Comparison of ENCODE assay signal across 35 mouse cellular contexts in the genomic region with DNA sequence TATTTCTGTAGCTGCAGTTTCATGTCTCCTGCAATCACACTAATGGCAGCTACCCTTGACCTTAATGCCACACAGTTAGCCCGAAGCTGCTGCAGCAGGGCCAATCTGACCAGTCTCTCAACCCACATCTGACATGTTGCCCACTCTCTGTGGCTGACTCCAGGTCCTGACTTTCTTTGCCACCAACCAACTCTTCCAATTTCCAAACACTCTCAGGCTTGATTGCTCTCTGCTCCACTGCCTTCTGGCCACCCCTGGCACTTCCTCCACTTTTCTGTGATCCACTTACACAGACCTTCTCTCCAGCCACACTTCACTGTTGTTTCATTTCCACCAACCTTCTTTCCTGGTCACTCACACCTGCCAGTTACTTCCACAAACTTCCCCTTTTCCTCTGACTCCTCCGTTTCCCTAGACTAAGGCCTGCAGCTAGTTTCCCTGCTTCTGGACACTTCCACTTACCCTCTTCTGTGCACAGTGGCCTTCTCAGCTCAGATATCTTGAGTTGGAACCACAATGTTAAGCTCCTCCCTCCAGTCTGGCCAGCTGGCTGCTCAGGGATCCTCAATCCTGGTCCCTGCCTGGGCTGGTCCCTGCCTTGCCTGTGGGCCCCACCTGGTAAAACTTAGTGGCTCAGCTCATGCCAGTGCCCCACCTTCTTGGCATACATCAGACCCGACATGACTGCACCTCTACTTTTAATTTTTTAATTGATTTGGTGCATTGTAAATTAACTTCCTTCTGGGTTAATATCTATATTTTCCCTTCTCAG. TPM values are rescaled to one million over a fixed set of nuclear protein-coding genes. Genes with fewer than 3 reads are reported as not detected.
A peak's percentile ranks its signal among the peaks of the same experiment; 100 is the strongest.
DNase-seq lines count a peak whose midpoint lies in the region; ATAC-seq and TF ChIP-seq lines count a peak whose summit lies in the region.
"Had no signal": no experiment of that assay in that cellular context is flagged by ENCODE, and none has a peak within 500 bp of the region (broad histone marks: within the 10 kb centered on the region; RNA-seq: fewer than 3 reads in every experiment).

No protein-coding gene starts in this region.

- no peaks in the 10 kb centered on the region for H3K27me3 ChIP-seq in liver, adult 2 months (ENCODE audit: control insufficient read depth, insufficient read depth, low read length)
- no peaks in the 10 kb centered on the region for H3K27me3 ChIP-seq in liver, embryonic 12.5 days (replicated peaks)
- no peaks in the 10 kb centered on the region for H3K27me3 ChIP-seq in intestine, embryonic 15.5 days (replicated peaks)
- H3K27me3 ChIP-seq: heart, embryonic 13.5 days; hindbrain, embryonic 13.5 days; limb, embryonic 15.5 days; midbrain, embryonic 15.5 days; neural tube, embryonic 12.5 days had no signal

- intact Hi-C loops in heart, postnatal 36 days (cut with DNase I) = no loop called here

- ATAC-seq in liver, embryonic 12.5 days = no peak
- peak; percentile 62 for ATAC-seq in intestine, embryonic 15.5 days
- ATAC-seq in CD4-positive, CD25-positive, alpha-beta regulatory T cell, adult 4 months = no peak
- ATAC-seq: activated CD4-positive, CD25-positive, alpha-beta regulatory T cell, adult 4 months; forebrain, postnatal 0 days; inflammation-experienced regulatory T-cells, adult 6 months; midbrain, embryonic 15.5 days had no signal

- H3K36me3 ChIP-seq in liver, adult 2 months (ENCODE audit: control insufficient read depth, insufficient read depth, low read length) = peaks cover 4% of the 10 kb centered on the region
- H3K36me3 ChIP-seq in liver, embryonic 12.5 days = no peaks in the 10 kb centered on the region
- H3K36me3 ChIP-seq in intestine, embryonic 15.5 days = no peaks in the 10 kb centered on the region
- H3K36me3 ChIP-seq: embryonic facial prominence, embryonic 10.5 days; forebrain, embryonic 10.5 days; heart, embryonic 13.5 days; hindbrain, embryonic 13.5 days; limb, embryonic 15.5 days; midbrain, embryonic 15.5 days; neural tube, embryonic 12.5 days had no signal

- H3K9ac ChIP-seq in liver, adult 2 months (ENCODE audit: low read depth, low read length) = no peak overlapping the region
- H3K9ac ChIP-seq in liver, embryonic 12.5 days = no peak overlapping the region
- H3K9ac ChIP-seq in intestine, embryonic 15.5 days = no peak overlapping the region
- H3K9ac ChIP-seq: forebrain, postnatal 0 days; heart, embryonic 13.5 days; hindbrain, embryonic 13.5 days; limb, embryonic 15.5 days; midbrain, embryonic 15.5 days; neural tube, embryonic 12.5 days had no signal

- TF ChIP-seq POLR2A in liver, adult 2 months (IDR thresholded peaks at IDR 0.05; ENCODE audit: extremely low read depth, insufficient read depth, low read length) = no peak

- no peaks in the 10 kb centered on the region for H3K79me2 ChIP-seq in liver, adult 2 months (ENCODE audit: control insufficient read depth, insufficient read depth, low read length)

- H3K27ac ChIP-seq in liver, adult 2 months (replicated peaks; ENCODE audit: insufficient read depth, low read depth, low read length) = no peak overlapping the region
- H3K27ac ChIP-seq in liver, embryonic 12.5 days = no peak overlapping the region
- peak overlapping the region; percentile 62 for H3K27ac ChIP-seq in intestine, embryonic 15.5 days
- H3K27ac ChIP-seq: embryonic facial prominence, embryonic 10.5 days; forebrain, embryonic 10.5 days; heart, adult 2 months; heart, embryonic 13.5 days; hindbrain, embryonic 13.5 days; limb, embryonic 15.5 days; macrophage; midbrain, embryonic 15.5 days; neural tube, embryonic 12.5 days had no signal

- WGBS in liver, adult 2 months = 65% methylated on average over 3 of the region's 3 CpGs
- WGBS in liver, embryonic 12.5 days (ENCODE audit: insufficient replicate concordance) = 43% methylated on average over 3 of the region's 3 CpGs
- 51% methylated on average over 3 of the region's 3 CpGs for WGBS in intestine, embryonic 15.5 days

- H3K4me2 ChIP-seq in liver, embryonic 12.5 days = no peak overlapping the region
- H3K4me2 ChIP-seq in intestine, embryonic 15.5 days (replicated peaks) = 0 out of 2 replicates have a peak overlapping the region, but pooled peaks have one; percentile 5
- H3K4me2 ChIP-seq: heart, embryonic 13.5 days; hindbrain, embryonic 13.5 days; limb, embryonic 15.5 days; midbrain, embryonic 15.5 days; neural tube, embryonic 12.5 days had no signal

- no peaks in the 10 kb centered on the region for H3K9me3 ChIP-seq in liver, embryonic 12.5 days (replicated peaks)
- H3K9me3 ChIP-seq in intestine, embryonic 15.5 days = no peaks in the 10 kb centered on the region
- H3K9me3 ChIP-seq: embryonic facial prominence, embryonic 10.5 days; forebrain, embryonic 10.5 days; heart, embryonic 13.5 days; hindbrain, embryonic 13.5 days; limb, embryonic 15.5 days; midbrain, embryonic 15.5 days; neural tube, embryonic 12.5 days had no signal

- TF ChIP-seq CTCF in liver, adult 2 months (IDR thresholded peaks at IDR 0.05; ENCODE audit: low read depth, low read length) = no peak

- peaks cover 3% of the 10 kb centered on the region; the same call in 1 of the 2 replicates for H3K4me1 ChIP-seq in liver, adult 2 months (ENCODE audit: control insufficient read depth, insufficient read depth, low read length)
- no peaks in the 10 kb centered on the region for H3K4me1 ChIP-seq in liver, embryonic 12.5 days
- H3K4me1 ChIP-seq in intestine, embryonic 15.5 days (replicated peaks) = no peaks in the 10 kb centered on the region
- H3K4me1 ChIP-seq: embryonic facial prominence, embryonic 10.5 days; forebrain, embryonic 10.5 days; heart, embryonic 13.5 days; hindbrain, embryonic 13.5 days; limb, embryonic 15.5 days; midbrain, embryonic 15.5 days; neural tube, embryonic 12.5 days had no signal

- DNase-seq in heart, adult 11 months = peak; percentile 73
- no peak for DNase-seq in heart, postnatal 36 days
- peak; percentile 27 for DNase-seq in liver, adult 2 months (ENCODE audit: extremely low read depth, low read depth, low spot score)
- DNase-seq in lung, postnatal 14 days = no peak
- DNase-seq: B cell, adult 2 months; cerebellum, adult 11 months; cerebellum, adult 9-11 months; forebrain, postnatal 0 days; gastrocnemius, postnatal 14 days; heart, adult 2 months; heart, postnatal 14 days; left cerebral cortex, postnatal 4 days; right cerebral cortex, postnatal 25 days; thymus, adult 18-20 months; thymus, postnatal 4 days had no signal

- no peak overlapping the region for H3K4me3 ChIP-seq in liver, adult 2 months (ENCODE audit: insufficient read depth, low read depth, low read length)
- no peak overlapping the region for H3K4me3 ChIP-seq in liver, embryonic 12.5 days
- no peak overlapping the region for H3K4me3 ChIP-seq in intestine, embryonic 15.5 days (replicated peaks)
- H3K4me3 ChIP-seq: embryonic facial prominence, embryonic 10.5 days; forebrain, embryonic 10.5 days; heart, adult 2 months; heart, embryonic 13.5 days; hindbrain, embryonic 13.5 days; limb, embryonic 15.5 days; midbrain, embryonic 15.5 days; neural tube, embryonic 12.5 days had no signal

RNA-seq across cellular contexts. Expression of gene Ugt2b1, which starts 35.4 kb away (rescaled TPM):
- not detected for total RNA-seq in heart, postnatal 36 days (2021)
- 327 and 562 TPM in 2 replicates for total RNA-seq in liver, adult 2 months (2014; rRNA removed)
- polyA plus RNA-seq in liver, adult 2 months (2012; rRNA removed) = 81.8 and 100 TPM in 2 replicates
- polyA plus RNA-seq in liver, embryonic 12.5 days (2016; fragmentation: Nextera tagmentation; extraction: Ambion mirVana) = 0.05 TPM in 1 of 2 replicates, not detected in the other
- polyA plus RNA-seq in intestine, embryonic 15.5 days (2015; fragmentation: Nextera tagmentation; extraction: Ambion mirVana) = 0.06 TPM in 1 of 2 replicates, not detected in the other
- polyA plus RNA-seq in CD4-positive, CD25-positive, alpha-beta regulatory T cell, adult 4 months (2017; shearing (Covaris generic)) = not detected
- total RNA-seq: forebrain, postnatal 0 days; gastrocnemius, postnatal 14 days; heart, adult 2 months; heart, postnatal 14 days; layer of hippocampus, postnatal 10 days; left cerebral cortex, adult 8-10 months; left cerebral cortex, postnatal 4 days had no signal
- polyA plus RNA-seq: activated CD4-positive, CD25-positive, alpha-beta regulatory T cell, adult 4 months; brain, embryonic 14.5 days; cortical plate, adult 2 months; embryonic facial prominence, embryonic 10.5 days; forebrain, embryonic 10.5 days; forebrain, postnatal 0 days; heart, adult 2 months; heart, embryonic 13.5 days; hindbrain, embryonic 13.5 days; inflammation-experienced regulatory T-cells, adult 6 months; limb, embryonic 15.5 days; lung, embryonic 16.5 days; macrophage; midbrain, embryonic 15.5 days; neural tube, embryonic 12.5 days; spleen, adult 2 months; stomach, embryonic 14.5 days had no signal

RNA-seq across cellular contexts. Expression of gene Ugt2b35, which starts 38.9 kb away (rescaled TPM):
- total RNA-seq in heart, postnatal 36 days (2021) = not detected
- 107 and 127 TPM in 2 replicates for total RNA-seq in liver, adult 2 months (2014; rRNA removed)
- 20.8 and 26.0 TPM in 2 replicates for polyA plus RNA-seq in liver, adult 2 months (2012; rRNA removed)
- polyA plus RNA-seq in liver, embryonic 12.5 days (2016; fragmentation: Nextera tagmentation; extraction: Ambion mirVana) = 0.32 and 0.51 TPM in 2 replicates
- 2.9 TPM in 2 replicates for polyA plus RNA-seq in intestine, embryonic 15.5 days (2015; fragmentation: Nextera tagmentation; extraction: Ambion mirVana)
- polyA plus RNA-seq in CD4-positive, CD25-positive, alpha-beta regulatory T cell, adult 4 months (2017; shearing (Covaris generic)) = not detected
- total RNA-seq: forebrain, postnatal 0 days; gastrocnemius, postnatal 14 days; heart, adult 2 months; heart, postnatal 14 days; layer of hippocampus, postnatal 10 days; left cerebral cortex, adult 8-10 months; left cerebral cortex, postnatal 4 days had no signal
- polyA plus RNA-seq: activated CD4-positive, CD25-positive, alpha-beta regulatory T cell, adult 4 months; brain, embryonic 14.5 days; cortical plate, adult 2 months; embryonic facial prominence, embryonic 10.5 days; forebrain, embryonic 10.5 days; forebrain, postnatal 0 days; heart, adult 2 months; heart, embryonic 13.5 days; hindbrain, embryonic 13.5 days; inflammation-experienced regulatory T-cells, adult 6 months; limb, embryonic 15.5 days; lung, embryonic 16.5 days; macrophage; midbrain, embryonic 15.5 days; neural tube, embryonic 12.5 days; spleen, adult 2 months had no signal

RNA-seq across cellular contexts. Expression of gene Ugt2b34, which starts 55.0 kb away (rescaled TPM):
- total RNA-seq in heart, postnatal 36 days (2021) = not detected
- total RNA-seq in liver, adult 2 months (2014; rRNA removed) = 513 and 673 TPM in 2 replicates
- 112 and 117 TPM in 2 replicates for polyA plus RNA-seq in liver, adult 2 months (2012; rRNA removed)
- polyA plus RNA-seq in liver, embryonic 12.5 days (2016; fragmentation: Nextera tagmentation; extraction: Ambion mirVana) = 29.4 and 32.1 TPM in 2 replicates
- polyA plus RNA-seq in intestine, embryonic 15.5 days (2015; fragmentation: Nextera tagmentation; extraction: Ambion mirVana) = 142 TPM in 2 replicates
- polyA plus RNA-seq in CD4-positive, CD25-positive, alpha-beta regulatory T cell, adult 4 months (2017; shearing (Covaris generic)) = not detected
- total RNA-seq: forebrain, postnatal 0 days; gastrocnemius, postnatal 14 days; heart, adult 2 months; heart, postnatal 14 days; layer of hippocampus, postnatal 10 days; left cerebral cortex, adult 8-10 months; left cerebral cortex, postnatal 4 days had no signal
- polyA plus RNA-seq: activated CD4-positive, CD25-positive, alpha-beta regulatory T cell, adult 4 months; cortical plate, adult 2 months; forebrain, embryonic 10.5 days; forebrain, postnatal 0 days; hindbrain, embryonic 13.5 days; inflammation-experienced regulatory T-cells, adult 6 months; macrophage; midbrain, embryonic 15.5 days; neural tube, embryonic 12.5 days had no signal

Comparison
In these comparisons a context has a peak if more than half of its experiments do, and no peak if none do; other contexts are left out.
1. DNase-seq: peak in heart, adult 11 months (single experiment) and liver, adult 2 months (single experiment); none in heart, postnatal 36 days (0 of 2) and lung, postnatal 14 days (single experiment).
2. RNA of gene Ugt2b1, which starts 35.4 kb away (polyA plus RNA-seq): 81.8 to 100 TPM in liver, adult 2 months; not detected in CD4-positive, CD25-positive, alpha-beta regulatory T cell, adult 4 months, 0.05 TPM in liver, embryonic 12.5 days and 0.06 TPM in intestine, embryonic 15.5 days; every median in the first group is over 10 times any median in the second.
3. RNA of gene Ugt2b34, which starts 55.0 kb away (polyA plus RNA-seq): 142 TPM in intestine, embryonic 15.5 days, 112 to 117 TPM in liver, adult 2 months and 29.4 to 32.1 TPM in liver, embryonic 12.5 days; not detected in CD4-positive, CD25-positive, alpha-beta regulatory T cell, adult 4 months; every median in the first group is over 10 times any median in the second.